Mouse (Mus musculus) G1E (cell line): ENCODE measurements around the gene Prdm5. TPM values are rescaled to one million over a fixed set of nuclear protein-coding genes. Genes with fewer than 3 reads are reported as not detected.

Source experiments
- ATAC-seq: 2 replicates; pipeline ENCODE4 v1.8.0; 2016; ENCODE audit warnings: mild to moderate bottlenecking; ENCODE audit not compliant: insufficient number of reproducible peaks, poor library complexity, low FRiP score, severe bottlenecking; ENCODE audit errors: extremely low read depth
- DNase-seq: peaks from one replicate; pipeline ENCODE4 v3.0.0; 2012; ENCODE audit warnings: low spot score
- H3K27me3 ChIP-seq: 2 replicates; pipeline ENCODE4 v1.6.1; 2012; ENCODE audit warnings: mild to moderate bottlenecking, low read length, inconsistent platforms; ENCODE audit not compliant: insufficient read depth
- H3K36me3 ChIP-seq: replicated peaks from 2 replicates; pipeline ENCODE3; 2012; ENCODE audit warnings: mild to moderate bottlenecking, inconsistent platforms
- H3K4me1 ChIP-seq: 2 replicates; pipeline ENCODE4 v1.6.1; 2012; ENCODE audit warnings: low read depth, low read length, inconsistent platforms, mixed read lengths; ENCODE audit not compliant: insufficient read depth
- H3K4me3 ChIP-seq: 2 replicates; pipeline ENCODE4 v1.5.1; 2012; ENCODE audit warnings: low read depth, mild to moderate bottlenecking, inconsistent platforms, low read length, moderate library complexity, mixed read lengths
- H3K9me3 ChIP-seq: replicated peaks from 2 replicates; pipeline ENCODE4 v1.6.1; 2012; ENCODE audit warnings: inconsistent platforms
- CTCF ChIP-seq: IDR thresholded peaks from 2 replicates; pipeline ENCODE4 v1.5.1; 2012; ENCODE audit warnings: low read depth, low read length, inconsistent platforms, mixed read lengths
- GATA1 ChIP-seq: IDR thresholded peaks from 2 replicates; pipeline ENCODE4 v1.6.1; 2012; ENCODE audit warnings: borderline replicate concordance, low read length, inconsistent platforms, mixed read lengths
- GATA2 ChIP-seq: IDR thresholded peaks from 2 replicates; pipeline ENCODE4 v1.6.1; 2012; ENCODE audit warnings: low read depth, low read length, inconsistent platforms, borderline replicate concordance
- POLR2AphosphoS5 ChIP-seq: IDR thresholded peaks from 2 replicates; pipeline ENCODE4 v1.6.1; 2012; ENCODE audit warnings: low read depth, low read length, inconsistent platforms; ENCODE audit not compliant: insufficient replicate concordance
- TAL1 ChIP-seq: conservative IDR thresholded peaks from 2 replicates; pipeline ENCODE4 v1.6.1; 2012; ENCODE audit warnings: low read depth, low read length, inconsistent platforms, mixed read lengths
- polyA plus RNA-seq: library from polyadenylated mRNA; stranded (reverse); fragments of >175 nt; gene quantifications from 2 replicates; pipeline ENCODE4 v1.2.3, GENCODE M21; 2012
- total RNA-seq, 2 experiments: library from RNA; stranded (forward) in 1 of 2; stranded (reverse) in 1 of 2; fragments of 200-1000 nt in 1 of 2; fragments of >200 nt in 1 of 2; fragmentation: Nextera tagmentation in 1 of 2; gene quantifications; 2 replicates each; pipeline ENCODE4 v1.2.3; 2014 to 2017

Gene Prdm5
- total and polyA plus RNA-seq, 3 experiments = 0.38 TPM; not detected in 2

GRCm38 (mm10) chr6:65915421-65915820, 136.6 kb downstream of the Prdm5 start:
- Histone ChIP-seq H3K4me3 (no peak overlapping the region), H3K27me3 (no peaks in the 10 kb centered on the region), H3K4me1 (no peaks in the 10 kb centered on the region), H3K36me3 (no peaks in the 10 kb centered on the region), H3K9me3 (no peaks in the 10 kb centered on the region)
- TF ChIP-seq TAL1 (no peak), POLR2AphosphoS5 (no peak), GATA2 (no peak), CTCF (no peak), GATA1 (no peak)
- DNase-seq (no peak), ATAC-seq (no peak)

- H3K36me3 ChIP-seq = no peaks in the 10 kb centered on the region
- H3K4me1 ChIP-seq = no peaks in the 10 kb centered on the region
- DNase-seq (no peak), ATAC-seq (no peak)
- TF ChIP-seq GATA1 (no peak), GATA2 (no peak), CTCF (no peak), TAL1 (no peak), POLR2AphosphoS5 (no peak)
- no peak overlapping the region for H3K4me3 ChIP-seq
- no peaks in the 10 kb centered on the region for H3K9me3 ChIP-seq
- no peaks in the 10 kb centered on the region for H3K27me3 ChIP-seq
These were observed 142.9 kb downstream of the Prdm5 start for GRCm38 (mm10) chr6:65921703-65922102.

DNA sequence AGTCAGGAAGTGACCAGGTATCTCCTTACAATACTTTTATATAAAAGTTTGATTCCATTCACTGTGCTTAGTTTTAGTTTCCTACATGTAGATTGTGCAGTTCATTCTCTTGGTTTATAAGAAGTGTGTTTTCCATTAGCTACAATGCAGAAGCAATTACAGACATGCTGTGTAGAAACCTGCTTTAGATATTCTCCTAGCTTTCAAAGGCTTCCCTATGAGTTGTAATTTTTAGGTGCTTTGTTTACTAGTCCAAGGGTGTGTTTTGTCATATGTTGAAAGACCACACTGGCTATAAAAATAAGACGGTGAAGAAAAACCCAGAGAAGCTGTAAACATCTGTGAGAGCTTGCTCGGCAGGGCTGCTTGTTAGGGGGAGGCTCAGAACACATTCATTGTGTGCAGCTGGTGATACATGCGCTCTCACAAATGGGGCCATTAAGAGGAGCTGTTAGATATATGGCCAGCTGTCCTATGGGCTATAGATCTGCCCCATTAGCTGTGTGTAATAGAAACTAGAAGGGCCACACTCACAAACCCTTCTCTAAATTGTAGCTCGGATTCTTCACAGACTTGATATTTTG, 144.8 kb downstream of the Prdm5 start:
- no peak for DNase-seq
- Histone ChIP-seq H3K9me3 (no peaks in the 10 kb centered on the region), H3K4me1 (no peaks in the 10 kb centered on the region), H3K27me3 (no peaks in the 10 kb centered on the region), H3K4me3 (no peak overlapping the region), H3K36me3 (no peaks in the 10 kb centered on the region)
- TF ChIP-seq GATA1 (no peak), POLR2AphosphoS5 (no peak), TAL1 (no peak), CTCF (no peak), GATA2 (no peak)
- ATAC-seq = no peak

DNA sequence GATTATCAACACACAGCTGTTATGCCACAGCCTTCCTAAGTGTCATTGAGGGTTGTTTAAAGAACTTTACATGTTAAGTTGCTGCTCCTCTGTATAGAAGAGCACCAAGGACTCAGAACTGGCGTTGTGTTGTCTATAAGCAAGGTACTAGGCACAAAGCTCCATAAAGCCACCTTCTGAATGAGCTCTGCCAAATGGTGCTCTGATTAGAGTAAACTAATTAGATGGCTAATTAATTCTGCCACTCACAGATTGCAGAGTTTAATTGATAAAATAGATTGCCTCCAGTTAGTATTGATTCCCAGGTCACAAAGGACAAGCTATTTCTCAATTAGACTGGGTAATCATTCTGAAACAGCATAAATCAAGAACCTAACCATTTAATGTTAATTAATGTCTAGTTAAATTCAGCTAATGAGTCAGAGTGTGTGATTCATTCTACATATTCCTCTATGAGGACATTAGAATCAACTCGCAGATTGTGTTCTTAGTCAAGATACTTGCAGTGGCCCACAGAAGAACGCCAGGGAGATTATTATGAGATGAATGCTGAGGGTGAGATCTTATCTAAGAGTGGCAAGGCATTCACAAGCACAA, 147.0 kb downstream of the Prdm5 start:
- no peak for ATAC-seq
- no peaks in the 10 kb centered on the region for H3K4me1 ChIP-seq
- no peaks in the 10 kb centered on the region for H3K9me3 ChIP-seq
- no peaks in the 10 kb centered on the region for H3K36me3 ChIP-seq
- no peak for DNase-seq
- TF ChIP-seq CTCF (no peak), POLR2AphosphoS5 (no peak), GATA1 (no peak), GATA2 (no peak), TAL1 (no peak)
- H3K4me3 ChIP-seq = no peak overlapping the region
- H3K27me3 ChIP-seq = no peaks in the 10 kb centered on the region

DNA sequence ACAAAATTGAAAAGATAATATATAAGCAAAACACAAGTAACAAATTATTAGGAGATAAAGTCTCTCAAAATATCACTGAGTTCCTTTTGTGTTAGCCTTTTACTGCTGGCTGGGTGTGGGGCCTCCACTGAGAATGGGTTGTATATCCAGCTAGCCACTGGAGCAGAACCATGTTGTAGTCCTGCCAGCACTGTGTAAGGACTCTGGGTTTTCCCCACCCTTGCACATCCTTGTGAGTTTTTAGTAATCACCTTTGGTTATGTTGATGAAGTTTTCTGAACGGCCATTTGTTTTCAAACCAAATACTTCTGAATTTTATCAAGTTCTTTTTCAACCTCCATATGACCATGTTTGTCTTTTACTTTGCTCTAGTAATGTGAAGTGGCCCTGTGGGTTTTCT, 151.7 kb downstream of the Prdm5 start:
- no peak for ATAC-seq
- no peak for DNase-seq
- no peak overlapping the region for H3K4me3 ChIP-seq
- TF ChIP-seq POLR2AphosphoS5 (no peak), GATA1 (no peak), TAL1 (no peak), GATA2 (no peak), CTCF (no peak)
- no peaks in the 10 kb centered on the region; the same call in 1 of the 2 replicates for H3K27me3 ChIP-seq
- no peaks in the 10 kb centered on the region for H3K4me1 ChIP-seq
- no peaks in the 10 kb centered on the region for H3K9me3 ChIP-seq
- no peaks in the 10 kb centered on the region for H3K36me3 ChIP-seq

GRCm38 (mm10) chr6:65932776-65933175, 154.0 kb downstream of the Prdm5 start:
- H3K9me3 ChIP-seq = no peaks in the 10 kb centered on the region
- H3K4me1 ChIP-seq = no peaks in the 10 kb centered on the region
- TF ChIP-seq POLR2AphosphoS5 (no peak), TAL1 (no peak), GATA1 (no peak), CTCF (no peak)
- H3K4me3 ChIP-seq = no peak overlapping the region
- no peak for ATAC-seq
- DNase-seq = no peak
- no peaks in the 10 kb centered on the region for H3K36me3 ChIP-seq
- H3K27me3 ChIP-seq = no peaks in the 10 kb centered on the region; the same call in 1 of the 2 replicates

GRCm38 (mm10) chr6:65933177-65933576, 154.4 kb downstream of the Prdm5 start:
- Histone ChIP-seq H3K4me3 (no peak overlapping the region), H3K9me3 (no peaks in the 10 kb centered on the region), H3K27me3 (no peaks in the 10 kb centered on the region; the same call in 1 of the 2 replicates), H3K36me3 (no peaks in the 10 kb centered on the region), H3K4me1 (no peaks in the 10 kb centered on the region)
- no peak for ATAC-seq
- TF ChIP-seq GATA1 (no peak), POLR2AphosphoS5 (no peak), CTCF (no peak)
- no peak for DNase-seq
